Mouse (Mus musculus) midbrain, embryonic 14.5 days (tissue): Measurements from ENCODE around the gene Selenof. TPM values are rescaled to one million over a fixed set of nuclear protein-coding genes. Genes with fewer than 3 reads are reported as not detected.
"Not testable (repeated sequence)": the region's sequence is repeated elsewhere in the genome, so short reads cannot be mapped to it uniquely, and the experiment has no call there.

Experiments
- ATAC-seq: fragments of 200-750 bp; cut with Nextera tagmentation; 2 replicates; pipeline ENCODE4 v1.8.0; 2017; ENCODE audit warnings: moderate number of reproducible peaks, moderate library complexity; ENCODE audit not compliant: low FRiP score, low TSS enrichment
- DNase-seq: peaks from one replicate; pipeline ENCODE4 v3.0.0-alpha.2; 2015
- H3K27ac ChIP-seq: fragments of 300-500 bp; sonication (generic); replicated peaks from 2 replicates; pipeline ENCODE4 v1.5.1; 2014; ENCODE audit warnings: mild to moderate bottlenecking, low read depth, low read length, moderate library complexity
- H3K27me3 ChIP-seq: fragments of 300-500 bp; sonication (generic); 2 replicates; pipeline ENCODE4 v1.6.1; 2014; ENCODE audit warnings: low read length, control low read depth, mixed read lengths; ENCODE audit not compliant: control insufficient read depth, insufficient read depth
- H3K36me3 ChIP-seq: fragments of 300-500 bp; sonication (generic); 2 replicates; pipeline ENCODE4 v1.6.1; 2014; ENCODE audit warnings: low read length, control low read depth; ENCODE audit not compliant: control insufficient read depth, insufficient read depth
- H3K4me1 ChIP-seq: fragments of 300-500 bp; sonication (generic); 2 replicates; pipeline ENCODE4 v1.6.1; 2014; ENCODE audit warnings: mild to moderate bottlenecking, antibody characterized with exemption, low read length, control low read depth; ENCODE audit not compliant: control insufficient read depth, insufficient read depth
- H3K4me2 ChIP-seq: fragments of 300-500 bp; sonication (generic); 2 replicates; pipeline ENCODE4 v1.6.1; 2014; ENCODE audit warnings: mild to moderate bottlenecking, low read length, moderate library complexity
- H3K4me3 ChIP-seq: fragments of 300-500 bp; sonication (generic); replicated peaks from 2 replicates; pipeline ENCODE4 v1.5.1; 2014; ENCODE audit warnings: low read depth, low read length
- H3K9ac ChIP-seq: fragments of 300-500 bp; sonication (generic); replicated peaks from 2 replicates; pipeline ENCODE4 v1.6.1; 2014; ENCODE audit warnings: mild to moderate bottlenecking, low read length, moderate library complexity
- H3K9me3 ChIP-seq: fragments of 300-500 bp; sonication (generic); 2 replicates; pipeline ENCODE4 v1.6.1; 2016; ENCODE audit warnings: low read length, control low read depth, mixed read lengths; ENCODE audit not compliant: control insufficient read depth
- WGBS: fragments of 180-500 bp; shearing (Covaris S2); extraction: QIAGEN DNeasy Blood & Tissue Kit; methylation state at CpG from one replicate; pipeline ENCODE4 v1.1.7; 2014; 5-methylcytosine and 5-hydroxymethylcytosine counted together
- polyA plus RNA-seq: library from polyadenylated mRNA; unstranded; fragments of >200 nt; fragmentation: Nextera tagmentation; extraction: Ambion mirVana; gene quantifications from 2 replicates; pipeline ENCODE4 v1.2.1, GENCODE M21; 2014

Selenof gene
- polyA plus RNA-seq, 1 experiment from 2014 or later, result 453 TPM

DNA sequence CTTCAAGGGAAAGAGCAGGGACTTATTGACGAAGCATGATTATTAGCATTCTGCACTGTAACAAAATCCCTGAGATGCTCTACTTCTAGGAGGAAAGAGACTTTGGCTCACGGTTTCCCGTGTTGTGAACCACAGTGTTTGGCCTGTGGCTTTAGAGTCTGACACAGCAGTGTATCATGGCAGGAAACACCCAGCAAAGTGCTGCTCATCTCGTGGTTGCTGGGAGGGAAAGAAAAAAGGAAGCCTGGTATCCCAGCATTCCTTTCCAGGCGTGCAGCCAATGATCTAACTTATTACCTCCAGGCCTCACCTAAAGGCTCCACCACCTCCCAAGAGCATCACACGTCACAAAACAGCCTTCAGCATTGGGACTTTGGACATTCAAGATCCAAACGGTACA is 32.7 kb downstream of the Selenof start:
- ATAC-seq (no peak), DNase-seq (no peak)
- 82% methylated on average over 7 of the region's 7 CpGs for WGBS

DNA sequence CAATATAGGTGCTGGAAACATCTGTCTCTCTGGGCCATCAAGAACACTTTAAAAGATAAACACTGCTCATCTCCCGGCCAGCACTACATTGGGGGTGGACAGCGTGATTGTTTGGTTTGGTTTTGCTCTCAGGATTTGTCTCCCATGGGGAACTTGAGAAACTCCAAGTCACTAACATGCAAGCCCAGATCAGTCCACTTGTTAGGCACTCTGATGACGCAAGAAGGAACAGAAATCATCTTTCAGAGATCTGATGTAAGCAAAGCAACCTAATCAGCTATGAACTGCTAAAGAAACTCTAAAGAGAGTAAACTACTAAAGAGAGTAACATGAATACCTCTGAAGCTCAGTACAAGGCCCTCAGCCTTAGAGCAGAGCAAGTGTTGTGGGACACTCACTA is 33.5 kb downstream of the Selenof start:
- Histone ChIP-seq H3K4me2 (no peak overlapping the region), H3K27ac (no peak overlapping the region), H3K4me1 (no peaks in the 10 kb centered on the region), H3K27me3 (no peaks in the 10 kb centered on the region), H3K36me3 (no peaks in the 10 kb centered on the region), H3K9me3 (no peaks in the 10 kb centered on the region), H3K4me3 (no peak overlapping the region), H3K9ac (no peak overlapping the region)
- no peak for DNase-seq
- no peak for ATAC-seq
- WGBS, result 94% methylated on average over 3 of the region's 3 CpGs

More for the DNA sequence above, 32.7 kb downstream of the Selenof start:
- H3K4me3 ChIP-seq, result no peak overlapping the region
- H3K9ac ChIP-seq, result no peak overlapping the region
- H3K4me2 ChIP-seq, result no peak overlapping the region
- no peaks in the 10 kb centered on the region for H3K9me3 ChIP-seq
- H3K36me3 ChIP-seq, result no peaks in the 10 kb centered on the region
- no peaks in the 10 kb centered on the region for H3K27me3 ChIP-seq
- H3K27ac ChIP-seq, result no peak overlapping the region
- no peaks in the 10 kb centered on the region for H3K4me1 ChIP-seq

DNA sequence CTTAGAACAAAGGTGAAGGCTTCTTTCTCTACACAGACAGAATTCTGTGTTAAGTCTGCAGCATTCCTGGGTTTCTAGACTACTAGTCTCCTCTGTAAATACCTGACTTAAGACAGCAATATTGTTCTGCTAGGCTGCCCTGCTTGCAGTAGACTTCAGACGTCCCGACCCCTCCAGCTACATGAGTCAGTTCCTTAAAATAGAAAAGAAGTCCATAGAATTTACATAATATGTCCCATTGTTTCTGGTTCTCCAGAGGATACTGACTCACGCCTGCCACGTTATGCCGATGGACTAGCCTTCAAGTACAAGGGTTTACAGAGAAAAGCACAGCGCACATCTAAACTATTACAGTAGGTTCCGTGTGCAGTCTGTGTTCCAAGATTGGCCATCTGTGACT is 34.1 kb downstream of the Selenof start:
- H3K9ac ChIP-seq, result no peak overlapping the region
- no peaks in the 10 kb centered on the region for H3K36me3 ChIP-seq
- H3K4me1 ChIP-seq, result no peaks in the 10 kb centered on the region
- H3K4me3 ChIP-seq, result no peak overlapping the region
- no peak overlapping the region for H3K4me2 ChIP-seq
- H3K27ac ChIP-seq, result no peak overlapping the region
- 79% methylated on average over 7 of the region's 7 CpGs for WGBS
- DNase-seq (no peak), ATAC-seq (no peak)
- H3K27me3 ChIP-seq, result no peaks in the 10 kb centered on the region
- H3K9me3 ChIP-seq, result no peaks in the 10 kb centered on the region

DNA sequence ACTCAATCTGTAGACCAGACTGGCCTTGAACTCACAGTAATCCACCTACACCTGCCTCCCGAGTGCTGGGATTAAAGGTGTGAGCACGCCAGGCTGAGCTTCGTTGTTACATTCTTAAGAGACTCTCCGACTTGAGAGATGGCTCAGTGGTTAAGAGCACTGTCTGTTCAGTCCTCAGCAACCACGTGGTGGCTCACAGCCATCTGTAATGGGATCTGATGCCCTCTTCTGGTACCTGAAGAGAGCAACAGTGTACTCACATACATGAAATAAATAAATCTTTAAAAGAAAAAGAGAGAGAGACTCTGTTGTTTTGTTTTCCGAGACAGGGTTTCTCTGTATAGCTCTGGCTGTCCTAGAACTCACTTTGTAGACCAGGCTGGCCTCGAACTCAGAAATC is 35.7 kb downstream of the Selenof start:
- ATAC-seq, H3K27ac ChIP-seq, H3K4me1 ChIP-seq, H3K4me3 ChIP-seq, H3K36me3 ChIP-seq, H3K4me2 ChIP-seq, DNase-seq, H3K27me3 ChIP-seq, H3K9me3 ChIP-seq, H3K9ac ChIP-seq: not testable (repeated sequence)
- 65% methylated on average over 7 of the region's 7 CpGs for WGBS

DNA sequence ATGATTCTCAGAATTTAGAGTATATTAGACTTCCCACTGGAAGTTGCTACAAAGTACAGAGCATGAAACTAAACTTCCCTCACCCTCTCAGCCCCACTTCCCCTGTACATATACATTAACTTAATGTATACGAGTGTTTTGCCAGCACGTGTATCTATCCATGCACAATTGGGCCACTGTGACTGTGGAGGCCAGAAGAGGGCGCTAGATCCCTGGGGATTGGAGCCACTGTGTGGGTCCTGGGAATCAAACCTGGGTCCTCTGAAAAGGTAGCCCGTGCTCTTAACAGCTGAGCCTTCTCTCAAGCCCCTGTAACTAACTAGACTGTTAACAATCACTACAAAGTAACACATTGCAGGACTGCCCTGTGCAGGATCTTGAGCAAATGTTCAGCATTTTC is 36.3 kb downstream of the Selenof start:
- 71% methylated on average over 4 of the region's 4 CpGs for WGBS
- no peaks in the 10 kb centered on the region for H3K9me3 ChIP-seq
- no peak overlapping the region for H3K4me2 ChIP-seq
- no peak overlapping the region for H3K9ac ChIP-seq
- no peaks in the 10 kb centered on the region for H3K27me3 ChIP-seq
- no peaks in the 10 kb centered on the region for H3K36me3 ChIP-seq
- H3K4me3 ChIP-seq, result no peak overlapping the region
- ATAC-seq (no peak), DNase-seq (no peak)
- no peaks in the 10 kb centered on the region for H3K4me1 ChIP-seq
- H3K27ac ChIP-seq, result no peak overlapping the region

DNA sequence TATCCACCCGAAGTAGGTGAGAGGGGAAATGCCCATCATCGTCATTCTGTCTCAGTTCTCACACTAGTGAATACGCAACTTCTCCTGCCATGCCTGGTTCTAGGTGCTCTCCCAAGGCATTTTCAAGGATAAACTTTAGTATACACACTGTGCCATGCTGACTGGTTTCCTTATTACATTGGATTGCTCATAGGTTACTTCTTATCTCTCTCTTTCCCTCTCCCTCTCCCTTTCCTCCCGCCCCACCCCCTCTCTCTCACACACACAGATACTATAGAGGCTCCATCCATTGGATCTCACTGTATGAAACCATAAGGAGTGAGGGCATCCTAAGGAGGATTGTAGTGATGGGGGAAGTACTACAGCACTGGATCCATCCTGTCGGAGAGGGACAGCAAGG is 38.0 kb downstream of the Selenof start:
- H3K9ac ChIP-seq, result no peak overlapping the region
- WGBS, result 94% methylated on average over 5 of the region's 5 CpGs

DNA sequence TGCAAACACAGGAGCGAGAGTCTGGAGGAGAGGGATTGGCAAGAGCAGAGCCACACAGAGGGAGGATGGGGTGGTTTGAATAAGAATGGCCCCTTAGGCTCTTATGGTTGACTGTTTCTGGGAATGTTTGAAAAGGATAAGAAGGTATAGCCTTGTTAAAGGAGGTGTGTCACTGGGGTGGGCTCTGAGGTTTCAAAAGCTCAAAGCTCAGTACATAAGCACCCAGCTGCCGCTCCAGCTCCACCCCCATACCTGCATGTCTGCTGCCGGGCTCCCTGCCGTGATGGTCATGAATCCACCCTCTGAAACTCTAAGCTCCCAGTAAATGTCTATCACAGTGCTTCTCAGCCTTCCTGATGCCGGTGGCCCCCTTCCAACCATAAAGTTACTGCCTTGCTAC is 40.7 kb downstream of the Selenof start:
- ATAC-seq (no peak), DNase-seq (no peak)
- 39% methylated on average over 5 of the region's 5 CpGs for WGBS
- no peaks in the 10 kb centered on the region for H3K9me3 ChIP-seq
- H3K27me3 ChIP-seq, result no peaks in the 10 kb centered on the region
- H3K36me3 ChIP-seq, result no peaks in the 10 kb centered on the region
- no peak overlapping the region for H3K27ac ChIP-seq
- H3K4me2 ChIP-seq, result no peak overlapping the region
- peaks cover 4% of the 10 kb centered on the region; the same call in 1 of the 2 replicates for H3K4me1 ChIP-seq
- no peak overlapping the region for H3K9ac ChIP-seq
- H3K4me3 ChIP-seq, result no peak overlapping the region

More for the DNA sequence above, 38.0 kb downstream of the Selenof start:
- H3K36me3 ChIP-seq, result no peaks in the 10 kb centered on the region
- H3K27ac ChIP-seq, result no peak overlapping the region
- no peak overlapping the region for H3K4me2 ChIP-seq
- ATAC-seq (no peak), DNase-seq (no peak)
- no peak overlapping the region for H3K4me3 ChIP-seq
- H3K9me3 ChIP-seq, result no peaks in the 10 kb centered on the region
- no peaks in the 10 kb centered on the region for H3K27me3 ChIP-seq
- peaks cover 4% of the 10 kb centered on the region; the same call in 1 of the 2 replicates for H3K4me1 ChIP-seq

DNA sequence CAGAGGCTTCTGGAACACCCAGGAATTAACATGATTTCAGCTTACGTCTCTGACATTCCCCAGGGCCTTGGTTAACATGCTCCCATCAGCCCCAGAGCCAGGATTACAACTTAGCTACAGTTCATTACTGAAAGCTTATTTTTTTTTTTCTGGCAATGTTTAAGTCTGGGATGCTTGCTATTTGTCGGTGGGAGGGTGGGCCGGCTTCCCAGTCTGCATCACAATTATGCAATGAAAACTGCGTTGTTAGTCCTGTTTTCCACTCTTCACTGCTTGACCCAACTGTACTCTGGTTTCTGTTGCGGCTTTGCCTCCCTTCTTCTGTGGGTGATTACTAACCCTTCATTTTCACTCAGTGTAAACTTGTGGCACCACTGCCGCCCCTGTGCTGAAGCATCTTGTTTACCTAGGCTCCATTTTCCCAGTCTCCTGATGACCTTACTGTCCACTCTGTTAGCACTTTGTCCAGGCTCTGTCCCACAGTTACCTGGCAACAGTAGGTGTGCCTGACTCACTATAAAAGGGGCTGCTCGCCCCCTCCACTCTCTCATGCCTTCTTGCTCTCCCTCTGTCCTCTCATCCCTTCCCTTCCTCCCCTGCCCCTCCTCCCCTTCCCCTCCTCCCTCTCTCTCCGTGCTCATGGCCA is 41.6 kb downstream of the Selenof start:
- ATAC-seq (no peak), DNase-seq (peak; percentile 59)
- peaks cover 4% of the 10 kb centered on the region; the same call in 1 of the 2 replicates for H3K4me1 ChIP-seq
- no peak overlapping the region for H3K4me2 ChIP-seq
- H3K9ac ChIP-seq, result no peak overlapping the region
- no peak overlapping the region for H3K4me3 ChIP-seq
- no peaks in the 10 kb centered on the region for H3K27me3 ChIP-seq
- H3K9me3 ChIP-seq, result no peaks in the 10 kb centered on the region
- H3K27ac ChIP-seq, result no peak overlapping the region
- H3K36me3 ChIP-seq, result no peaks in the 10 kb centered on the region
- 46% methylated on average over 8 of the region's 8 CpGs for WGBS

DNA sequence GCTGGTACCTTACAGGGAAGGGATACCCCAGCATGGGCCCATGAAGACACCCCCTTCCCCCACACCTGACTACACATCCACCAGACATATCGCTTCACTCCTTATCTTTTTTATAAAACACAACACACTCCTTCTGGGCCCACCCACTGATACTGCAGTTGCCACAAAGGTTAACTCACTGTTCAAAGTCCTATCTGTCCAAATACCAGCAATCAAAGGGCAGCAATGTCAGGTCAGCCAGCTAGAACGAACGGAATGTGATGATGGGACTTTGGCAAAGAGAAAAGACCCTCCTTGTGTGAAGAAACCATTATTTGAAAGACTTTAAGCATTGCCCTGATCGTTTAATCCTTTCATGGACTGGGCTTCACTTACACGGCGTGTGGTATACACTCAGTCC is 42.3 kb downstream of the Selenof start:
- H3K36me3 ChIP-seq, result no peaks in the 10 kb centered on the region
- H3K4me1 ChIP-seq, result peaks cover 4% of the 10 kb centered on the region; the same call in 1 of the 2 replicates
- DNase-seq, result no peak
- no peaks in the 10 kb centered on the region for H3K27me3 ChIP-seq
- ATAC-seq, result no peak
- WGBS, result 73% methylated on average over 6 of the region's 6 CpGs
- no peak overlapping the region for H3K27ac ChIP-seq
- no peak overlapping the region for H3K4me3 ChIP-seq
- no peak overlapping the region for H3K9ac ChIP-seq
- no peak overlapping the region for H3K4me2 ChIP-seq
- H3K9me3 ChIP-seq, result no peaks in the 10 kb centered on the region
